Mouse (Mus musculus): Measurements from ENCODE around the gene Ppil2. TPM values are rescaled to one million over a fixed set of nuclear protein-coding genes. Genes with fewer than 3 reads are reported as not detected.

Gene Ppil2
- polyA plus RNA-seq, 1 experiment = 46.0 TPM

DNA sequence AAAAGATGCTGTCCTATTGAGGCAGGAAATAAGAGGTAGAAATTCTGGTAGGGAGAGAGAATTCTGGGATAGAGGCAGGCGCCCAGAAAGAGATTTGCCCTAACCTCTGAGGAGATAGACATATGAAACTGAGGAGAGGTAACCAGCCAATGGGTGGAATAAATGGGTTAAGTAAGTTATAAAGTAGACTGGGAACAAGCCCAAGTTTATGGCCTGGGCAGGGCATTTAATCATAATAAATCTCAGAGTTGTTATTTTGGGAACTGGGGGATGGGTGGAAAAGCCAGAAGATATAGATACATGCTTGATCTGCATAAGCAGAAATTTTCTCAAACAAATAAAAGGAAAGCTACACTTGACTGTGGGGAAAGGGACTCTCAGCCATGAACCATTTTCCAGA, 48.7 kb downstream of the Ppil2 start:
- TF ChIP-seq FOSL1 (IDR thresholded peaks at IDR 0.05; ENCODE audit: insufficient read depth, low read length, poor library complexity, severe bottlenecking) (no peak), CTCF (IDR thresholded peaks at IDR 0.05; ENCODE audit: control insufficient read depth, insufficient read depth, insufficient read length) (no peak), MAX (IDR thresholded peaks at IDR 0.05) (no peak), MYOG (IDR thresholded peaks at IDR 0.05; ENCODE audit: control insufficient read depth, extremely low read depth, insufficient read length) (no peak), USF1 (IDR thresholded peaks at IDR 0.05; ENCODE audit: low read depth) (no peak), MYOD1 (IDR thresholded peaks at IDR 0.05; ENCODE audit: control insufficient read depth, insufficient read length, low read depth) (no peak), CEBPB (IDR thresholded peaks at IDR 0.05; ENCODE audit: low read depth) (no peak)
- no peaks in the 10 kb centered on the region for H3K36me3 ChIP-seq (ENCODE audit: control insufficient read depth, insufficient read depth)
- H3K79me3 ChIP-seq (ENCODE audit: low read depth) = no peaks in the 10 kb centered on the region
- H3K4me3 ChIP-seq (ENCODE audit: insufficient read depth, poor library complexity, severe bottlenecking) = no peak overlapping the region
- no peak overlapping the region for H3ac ChIP-seq (ENCODE audit: control insufficient read depth, insufficient read length, low read depth)
- H3K27me3 ChIP-seq (ENCODE audit: control insufficient read depth, insufficient read depth, insufficient read length) = no peaks in the 10 kb centered on the region
- H3K79me2 ChIP-seq (ENCODE audit: control insufficient read depth, insufficient read depth) = no peaks in the 10 kb centered on the region

DNA sequence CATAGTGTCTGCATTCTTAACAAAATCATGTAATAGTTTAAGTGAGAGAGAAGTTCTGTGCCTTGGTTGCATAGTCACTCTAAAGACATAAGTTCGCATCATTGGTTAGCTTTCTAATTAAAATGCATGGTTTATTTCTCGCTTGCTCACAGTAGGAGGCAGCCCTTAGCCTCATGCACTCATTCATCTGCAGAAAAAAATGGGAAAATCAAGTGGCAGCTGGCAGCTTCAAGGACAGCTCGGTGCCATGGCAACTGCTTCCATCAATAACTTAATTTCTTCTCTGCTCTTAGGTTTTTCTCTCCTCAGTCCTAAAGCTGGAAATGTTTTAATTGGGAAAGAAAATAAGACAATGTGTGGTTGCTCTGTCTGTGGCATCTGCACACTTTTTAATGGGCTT, 55.5 kb downstream of the Ppil2 start:
- Histone ChIP-seq H3ac (ENCODE audit: control insufficient read depth, insufficient read length, low read depth) (no peak overlapping the region), H3K4me3 (ENCODE audit: insufficient read depth, poor library complexity, severe bottlenecking) (no peak overlapping the region), H3K36me3 (ENCODE audit: control insufficient read depth, insufficient read depth) (peaks cover 5% of the 10 kb centered on the region), H3K79me2 (ENCODE audit: control insufficient read depth, insufficient read depth) (no peaks in the 10 kb centered on the region), H3K27me3 (ENCODE audit: control insufficient read depth, insufficient read depth, insufficient read length) (no peaks in the 10 kb centered on the region), H3K79me3 (ENCODE audit: low read depth) (no peaks in the 10 kb centered on the region)
- TF ChIP-seq MAX (IDR thresholded peaks at IDR 0.05) = no peak

DNA sequence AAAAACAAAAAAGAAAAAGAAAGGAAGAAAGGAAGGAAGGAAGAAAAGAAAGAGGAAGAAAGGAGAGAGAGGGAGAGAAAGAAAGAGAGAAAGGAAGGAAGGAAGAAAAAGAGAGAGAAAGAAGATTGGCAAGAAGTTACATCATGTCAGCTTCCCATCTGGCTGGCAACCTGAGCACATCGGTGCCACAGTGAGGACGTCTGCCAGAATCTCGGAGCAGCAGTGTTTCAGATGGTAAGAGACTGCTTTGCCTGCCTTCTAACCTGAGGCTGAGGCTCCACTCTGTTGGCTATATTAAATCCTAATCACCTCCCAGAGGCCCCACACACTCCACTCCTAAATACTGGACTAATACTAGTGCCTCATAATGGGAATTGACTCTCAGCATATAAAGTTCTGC, 57.2 kb downstream of the Ppil2 start:
- no peak for TF ChIP-seq MYOD1 (IDR thresholded peaks at IDR 0.05; ENCODE audit: control insufficient read depth, insufficient read length, low read depth)
- TF ChIP-seq MYOG (IDR thresholded peaks at IDR 0.05; ENCODE audit: control insufficient read depth, extremely low read depth, insufficient read length) = no peak
- TF ChIP-seq USF1 (IDR thresholded peaks at IDR 0.05; ENCODE audit: low read depth) = no peak
- TF ChIP-seq MAX (IDR thresholded peaks at IDR 0.05) = no peak
- no peak for TF ChIP-seq CEBPB (IDR thresholded peaks at IDR 0.05; ENCODE audit: low read depth)
- TF ChIP-seq FOSL1 (IDR thresholded peaks at IDR 0.05; ENCODE audit: insufficient read depth, low read length, poor library complexity, severe bottlenecking) = no peak
- TF ChIP-seq CTCF (IDR thresholded peaks at IDR 0.05; ENCODE audit: control insufficient read depth, insufficient read depth, insufficient read length) = no peak
- H3K27me3 ChIP-seq (ENCODE audit: control insufficient read depth, insufficient read depth, insufficient read length) = no peaks in the 10 kb centered on the region
- H3K36me3 ChIP-seq (ENCODE audit: control insufficient read depth, insufficient read depth) = peaks cover 10% of the 10 kb centered on the region
- no peak overlapping the region for H3ac ChIP-seq (ENCODE audit: control insufficient read depth, insufficient read length, low read depth)
- no peaks in the 10 kb centered on the region for H3K79me3 ChIP-seq (ENCODE audit: low read depth)
- no peak overlapping the region for H3K4me3 ChIP-seq (ENCODE audit: insufficient read depth, poor library complexity, severe bottlenecking)
- no peaks in the 10 kb centered on the region for H3K79me2 ChIP-seq (ENCODE audit: control insufficient read depth, insufficient read depth)

DNA sequence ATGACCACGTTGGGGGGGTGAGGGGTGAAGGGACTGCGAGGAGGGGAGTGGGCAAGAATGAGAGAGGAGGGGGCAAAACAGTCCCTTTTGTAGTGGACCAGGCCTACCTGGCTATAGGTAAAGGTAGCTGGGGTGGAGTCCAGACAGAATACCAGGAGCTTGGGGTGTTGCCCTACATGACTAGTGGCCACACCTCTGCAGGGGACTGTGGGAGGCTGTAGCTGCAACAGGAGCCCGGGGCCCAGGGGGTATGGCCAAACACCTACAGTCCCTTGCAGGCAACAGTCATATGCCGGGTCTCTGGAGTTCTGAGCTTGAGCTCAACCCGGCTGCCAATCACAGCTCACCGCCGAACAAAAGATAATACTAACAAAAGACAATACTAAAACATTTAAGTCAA, 59.0 kb downstream of the Ppil2 start:
- Histone ChIP-seq H3ac (ENCODE audit: control insufficient read depth, insufficient read length, low read depth) (no peak overlapping the region), H3K79me2 (ENCODE audit: control insufficient read depth, insufficient read depth) (no peaks in the 10 kb centered on the region), H3K79me3 (ENCODE audit: low read depth) (no peaks in the 10 kb centered on the region), H3K27me3 (ENCODE audit: control insufficient read depth, insufficient read depth, insufficient read length) (no peaks in the 10 kb centered on the region), H3K36me3 (ENCODE audit: control insufficient read depth, insufficient read depth) (peaks cover 21% of the 10 kb centered on the region), H3K4me3 (ENCODE audit: insufficient read depth, poor library complexity, severe bottlenecking) (no peak overlapping the region)
- no peak for TF ChIP-seq CEBPB (IDR thresholded peaks at IDR 0.05; ENCODE audit: low read depth)
- no peak for TF ChIP-seq MYOG (IDR thresholded peaks at IDR 0.05; ENCODE audit: control insufficient read depth, extremely low read depth, insufficient read length)
- TF ChIP-seq USF1 (IDR thresholded peaks at IDR 0.05; ENCODE audit: low read depth) = no peak
- TF ChIP-seq MYOD1 (IDR thresholded peaks at IDR 0.05; ENCODE audit: control insufficient read depth, insufficient read length, low read depth) = no peak
- TF ChIP-seq CTCF (IDR thresholded peaks at IDR 0.05; ENCODE audit: control insufficient read depth, insufficient read depth, insufficient read length) = no peak
- TF ChIP-seq FOSL1 (IDR thresholded peaks at IDR 0.05; ENCODE audit: insufficient read depth, low read length, poor library complexity, severe bottlenecking) = no peak
- TF ChIP-seq MAX (IDR thresholded peaks at IDR 0.05) = no peak

DNA sequence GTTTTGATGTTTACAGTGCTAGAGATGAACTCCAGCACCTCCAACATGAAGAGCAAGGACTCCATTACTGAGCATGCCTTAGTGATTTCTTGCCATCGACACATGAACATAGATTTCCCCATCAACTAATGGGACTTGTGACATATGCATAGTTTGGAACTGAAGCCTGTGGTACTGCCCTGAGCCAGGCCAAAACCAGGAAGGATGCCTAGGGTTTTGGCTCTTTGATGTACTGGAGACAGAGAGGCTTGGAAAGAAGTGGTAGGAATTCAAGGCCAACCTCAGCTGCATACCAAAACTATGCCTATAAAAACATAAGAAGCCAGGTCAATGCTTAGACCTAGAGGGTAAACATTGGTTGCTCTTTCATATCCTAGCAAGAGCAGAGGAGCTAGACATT, 61.2 kb downstream of the Ppil2 start:
- H3K79me3 ChIP-seq (ENCODE audit: low read depth) = no peaks in the 10 kb centered on the region
- H3K27me3 ChIP-seq (ENCODE audit: control insufficient read depth, insufficient read depth, insufficient read length) = no peaks in the 10 kb centered on the region
- TF ChIP-seq USF1 (IDR thresholded peaks at IDR 0.05; ENCODE audit: low read depth) = no peak
- TF ChIP-seq MAX (IDR thresholded peaks at IDR 0.05) = no peak
- no peak for TF ChIP-seq CTCF (IDR thresholded peaks at IDR 0.05; ENCODE audit: control insufficient read depth, insufficient read depth, insufficient read length)
- no peak for TF ChIP-seq MYOG (IDR thresholded peaks at IDR 0.05; ENCODE audit: control insufficient read depth, extremely low read depth, insufficient read length)
- TF ChIP-seq MYOD1 (IDR thresholded peaks at IDR 0.05; ENCODE audit: control insufficient read depth, insufficient read length, low read depth) = no peak
- TF ChIP-seq FOSL1 (IDR thresholded peaks at IDR 0.05; ENCODE audit: insufficient read depth, low read length, poor library complexity, severe bottlenecking) = no peak
- TF ChIP-seq CEBPB (IDR thresholded peaks at IDR 0.05; ENCODE audit: low read depth) = no peak
- H3K79me2 ChIP-seq (ENCODE audit: control insufficient read depth, insufficient read depth) = no peaks in the 10 kb centered on the region
- H3K36me3 ChIP-seq (ENCODE audit: control insufficient read depth, insufficient read depth) = peaks cover 37% of the 10 kb centered on the region
- no peak overlapping the region for H3K4me3 ChIP-seq (ENCODE audit: insufficient read depth, poor library complexity, severe bottlenecking)
- no peak overlapping the region for H3ac ChIP-seq (ENCODE audit: control insufficient read depth, insufficient read length, low read depth)

DNA sequence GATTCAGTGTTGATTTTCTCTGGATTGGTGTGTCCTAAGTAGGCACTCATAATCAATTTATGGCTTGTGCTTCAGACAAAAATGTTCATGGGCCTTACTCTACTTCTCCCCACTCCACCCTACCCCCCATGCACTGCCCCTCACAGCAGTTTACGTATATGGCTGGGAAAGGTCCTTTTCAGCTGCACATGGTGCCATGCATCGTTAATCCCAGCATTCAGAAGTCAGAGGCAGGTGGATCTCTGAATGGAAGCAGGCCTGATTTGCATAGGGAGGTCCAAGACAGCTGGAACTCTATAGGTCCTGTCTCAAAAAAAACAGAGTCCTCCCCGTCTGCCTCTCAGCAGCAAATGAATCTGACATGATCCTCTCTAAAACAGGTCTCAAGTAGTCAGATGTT, 65.8 kb downstream of the Ppil2 start:
- H3K27me3 ChIP-seq (ENCODE audit: control insufficient read depth, insufficient read depth, insufficient read length) = no peaks in the 10 kb centered on the region
- no peaks in the 10 kb centered on the region for H3K79me2 ChIP-seq (ENCODE audit: control insufficient read depth, insufficient read depth)
- no peaks in the 10 kb centered on the region for H3K79me3 ChIP-seq (ENCODE audit: low read depth)
- H3K36me3 ChIP-seq (ENCODE audit: control insufficient read depth, insufficient read depth) = peaks cover 73% of the 10 kb centered on the region
- no peak overlapping the region for H3K4me3 ChIP-seq (ENCODE audit: insufficient read depth, poor library complexity, severe bottlenecking)
- TF ChIP-seq MYOD1 (IDR thresholded peaks at IDR 0.05; ENCODE audit: control insufficient read depth, insufficient read length, low read depth) = no peak
- no peak for TF ChIP-seq CEBPB (IDR thresholded peaks at IDR 0.05; ENCODE audit: low read depth)
- TF ChIP-seq USF1 (IDR thresholded peaks at IDR 0.05; ENCODE audit: low read depth) = no peak
- no peak for TF ChIP-seq MYOG (IDR thresholded peaks at IDR 0.05; ENCODE audit: control insufficient read depth, extremely low read depth, insufficient read length)
- H3ac ChIP-seq (ENCODE audit: control insufficient read depth, insufficient read length, low read depth) = no peak overlapping the region
